Mouse (Mus musculus) kidney, postnatal 0 days (tissue): Measurements from ENCODE around the gene Myo1a. TPM values are rescaled to one million over a fixed set of nuclear protein-coding genes. Genes with fewer than 3 reads are reported as not detected.
A peak's percentile ranks its signal among the peaks of the same experiment; 100 is the strongest.
"Not testable (repeated sequence)": the region's sequence is repeated elsewhere in the genome, so short reads cannot be mapped to it uniquely, and the experiment has no call there.

Experiments
- ATAC-seq: fragments of 200-750 bp; cut with Nextera tagmentation; replicated peaks from 2 replicates; pipeline ENCODE4 v1.8.0; 2017; ENCODE audit warnings: low read depth, moderate number of reproducible peaks, moderate TSS enrichment, moderate library complexity; ENCODE audit not compliant: low FRiP score
- DNase-seq: peaks from one replicate; pipeline ENCODE4 v3.0.0-alpha.2; 2016; ENCODE audit warnings: low spot score
- H3K27ac ChIP-seq: fragments of 300-500 bp; sonication (generic); 2 replicates; pipeline ENCODE4 v1.5.1; 2014; ENCODE audit warnings: mild to moderate bottlenecking
- H3K27me3 ChIP-seq: fragments of 300-500 bp; sonication (generic); 2 replicates; pipeline ENCODE4 v1.6.1; 2014; ENCODE audit warnings: low read length, mixed read lengths; ENCODE audit not compliant: insufficient read depth
- H3K36me3 ChIP-seq: fragments of 300-500 bp; sonication (generic); 2 replicates; pipeline ENCODE4 v1.6.1; 2014; ENCODE audit warnings: low read length, mixed read lengths; ENCODE audit not compliant: insufficient read depth
- H3K4me1 ChIP-seq: fragments of 300-500 bp; sonication (generic); replicated peaks from 2 replicates; pipeline ENCODE4 v1.6.1; 2014; ENCODE audit warnings: antibody characterized with exemption, low read length, mixed read lengths; ENCODE audit not compliant: insufficient read depth
- H3K4me2 ChIP-seq: fragments of 300-500 bp; sonication (generic); 2 replicates; pipeline ENCODE4 v1.6.1; 2014; ENCODE audit warnings: mild to moderate bottlenecking, low read length, moderate library complexity, mixed read lengths
- H3K4me3 ChIP-seq: fragments of 300-500 bp; sonication (generic); replicated peaks from 2 replicates; pipeline ENCODE4 v1.5.1; 2014; ENCODE audit warnings: low read depth, low read length
- H3K9ac ChIP-seq: fragments of 300-500 bp; sonication (generic); 2 replicates; pipeline ENCODE4 v1.6.1; 2014; ENCODE audit warnings: low read depth, low read length
- H3K9me3 ChIP-seq: fragments of 300-500 bp; sonication (generic); replicated peaks from 2 replicates; pipeline ENCODE4 v1.6.1; 2016; ENCODE audit warnings: low read length, inconsistent platforms, mixed read lengths
- CTCF ChIP-seq: IDR thresholded peaks from 2 replicates; pipeline ENCODE4 v1.5.1; 2016; ENCODE audit warnings: antibody characterized with exemption, low read depth, mild to moderate bottlenecking, moderate library complexity
- WGBS: fragments of 180-500 bp; shearing (Covaris S2); extraction: QIAGEN DNeasy Blood & Tissue Kit; methylation state at CpG from one replicate; pipeline ENCODE4 v1.1.7; 2014; 5-methylcytosine and 5-hydroxymethylcytosine counted together
- polyA plus RNA-seq: library from polyadenylated mRNA; unstranded; fragments of >200 nt; fragmentation: Nextera tagmentation; extraction: Ambion mirVana; gene quantifications from 2 replicates; pipeline ENCODE4 v1.2.1, GENCODE M21; 2015

Myo1a gene
- 0.07 and 0.18 TPM in 2 replicates for polyA plus RNA-seq

GRCm38 (mm10) chr10:127704766-127705220, at the start of gene Myo1a:
Gene Myo1a (plus strand): TSS chr10:127705170.
- Histone ChIP-seq H3K9me3 (no peaks in the 10 kb centered on the region), H3K9ac (no peak within 1 kb of the TSS), H3K4me1 (no peaks in the 10 kb centered on the region), H3K4me2 (no peak within 1 kb of the TSS), H3K36me3 (no peaks in the 10 kb centered on the region), H3K4me3 (no peak within 1 kb of the TSS), H3K27ac (no peak within 1 kb of the TSS), H3K27me3 (no peaks in the 10 kb centered on the region)
- no peak for ATAC-seq
- 76% methylated on average over 2 of the region's 2 CpGs for WGBS
- DNase-seq: no peak
- TF ChIP-seq CTCF: no peak

GRCm38 (mm10) chr10:127657617-127658016, 47.4 kb upstream of the Myo1a start:
- WGBS: 67% methylated on average over 6 of the region's 6 CpGs

GRCm38 (mm10) chr10:127658076-127658475, 46.9 kb upstream of the Myo1a start:
- WGBS: 18% methylated on average over 6 of the region's 6 CpGs
- Histone ChIP-seq H3K27me3 (no peaks in the 10 kb centered on the region), H3K36me3 (peaks cover 29% of the 10 kb centered on the region), H3K9ac (no peak overlapping the region), H3K4me3 (no peak overlapping the region), H3K4me2 (peak overlapping the region; percentile 22; the same call in 1 of the 2 replicates), H3K9me3 (no peaks in the 10 kb centered on the region), H3K4me1 (peaks cover 28% of the 10 kb centered on the region), H3K27ac (peak overlapping the region; percentile 44; the same call in 1 of the 2 replicates)
- ATAC-seq (no peak), DNase-seq (peak; percentile 71)
- TF ChIP-seq CTCF: no peak

More at GRCm38 (mm10) chr10:127657617-127658016, 47.4 kb upstream of the Myo1a start:
- H3K4me2 ChIP-seq, H3K4me3 ChIP-seq, ATAC-seq, H3K9ac ChIP-seq, H3K27me3 ChIP-seq, H3K9me3 ChIP-seq, DNase-seq, H3K27ac ChIP-seq: not testable (repeated sequence)
- H3K36me3 ChIP-seq: peaks cover 25% of the 10 kb centered on the region
- peaks cover 24% of the 10 kb centered on the region for H3K4me1 ChIP-seq

- WGBS: 35% methylated on average over 1 of the region's 1 CpGs
- Histone ChIP-seq H3K4me2 (no peak overlapping the region), H3K9me3 (no peaks in the 10 kb centered on the region), H3K4me1 (peaks cover 41% of the 10 kb centered on the region), H3K9ac (no peak overlapping the region), H3K36me3 (peaks cover 41% of the 10 kb centered on the region), H3K4me3 (no peak overlapping the region), H3K27ac (no peak overlapping the region), H3K27me3 (no peaks in the 10 kb centered on the region)
- no peak for DNase-seq
- TF ChIP-seq CTCF: no peak
- no peak for ATAC-seq
These were observed 45.4 kb upstream of the Myo1a start for GRCm38 (mm10) chr10:127659551-127659950.

GRCm38 (mm10) chr10:127661291-127661914, 43.6 kb upstream of the Myo1a start:
- TF ChIP-seq CTCF: no peak
- 28% methylated on average over 14 of the region's 14 CpGs for WGBS
- Histone ChIP-seq H3K4me1 (peaks cover 47% of the 10 kb centered on the region), H3K9me3 (no peaks in the 10 kb centered on the region), H3K27me3 (no peaks in the 10 kb centered on the region), H3K9ac (peak overlapping the region; percentile 40; the same call in 1 of the 2 replicates), H3K4me2 (peak overlapping the region; percentile 54), H3K4me3 (peak overlapping the region; percentile 20), H3K36me3 (peaks cover 41% of the 10 kb centered on the region), H3K27ac (peak overlapping the region; percentile 88)
- no peak for ATAC-seq
- no peak for DNase-seq

- DNase-seq: peak; percentile 89
- Histone ChIP-seq H3K9ac (peak overlapping the region; percentile 40; the same call in 1 of the 2 replicates), H3K27me3 (no peaks in the 10 kb centered on the region), H3K27ac (peak overlapping the region; percentile 88), H3K4me1 (peaks cover 47% of the 10 kb centered on the region), H3K36me3 (peaks cover 39% of the 10 kb centered on the region), H3K9me3 (no peaks in the 10 kb centered on the region), H3K4me2 (peak overlapping the region; percentile 54), H3K4me3 (peak overlapping the region; percentile 20)
- TF ChIP-seq CTCF: no peak
- peak; percentile 17 for ATAC-seq
- 3% methylated on average over 16 of the region's 16 CpGs for WGBS
These were observed 42.9 kb upstream of the Myo1a start for GRCm38 (mm10) chr10:127661915-127662663.
